ENCODE assay signal across 8 mouse cellular contexts in the genomic region with DNA sequence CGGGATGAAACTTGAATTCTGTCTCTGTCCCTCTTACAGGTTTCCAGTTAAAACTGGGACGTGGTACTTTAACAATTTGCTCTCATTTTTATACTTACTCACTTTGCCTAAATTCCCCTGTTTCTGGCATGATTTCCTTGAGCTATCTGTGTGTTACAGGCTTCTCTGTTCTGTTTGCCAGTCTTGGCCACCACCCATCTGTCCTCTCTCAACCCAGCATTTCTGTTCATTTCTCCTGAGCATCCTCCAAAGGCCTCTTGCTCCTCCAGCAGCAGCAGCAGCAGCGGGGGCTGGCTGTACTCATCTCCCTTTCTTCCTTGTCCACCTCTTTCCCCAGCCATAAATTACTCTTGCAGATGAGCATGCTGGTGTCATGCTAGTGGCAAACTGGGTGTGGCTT.
"Had no signal": no experiment of that assay in that cellular context is flagged by ENCODE, and none has a peak within 500 bp of the region (broad histone marks: within the 10 kb centered on the region; RNA-seq: fewer than 3 reads in every experiment).

No protein-coding gene starts in this region.

- DNase-seq: lung, adult 18-20 months; lung, postnatal 14 days; lung, postnatal 4 days; midbrain, embryonic 14.5 days; right cerebral cortex, postnatal 25 days; spleen, adult 18-20 months; thymus, adult 2 months; thymus, postnatal 36 days had no signal
